Mouse (Mus musculus) intestine, postnatal 0 days (tissue): ENCODE measurements around the gene Arf6. TPM values are rescaled to one million over a fixed set of nuclear protein-coding genes. Genes with fewer than 3 reads are reported as not detected.
A peak's percentile ranks its signal among the peaks of the same experiment; 100 is the strongest.

Source experiments
- ATAC-seq: fragments of 200-750 bp; cut with Nextera tagmentation; 2 replicates; pipeline ENCODE4 v1.8.0; 2017; ENCODE audit warnings: mild to moderate bottlenecking, moderate TSS enrichment, moderate library complexity
- H3K27ac ChIP-seq: fragments of 300-500 bp; sonication (generic); 2 replicates; pipeline ENCODE4 v1.5.1; 2014; ENCODE audit warnings: mild to moderate bottlenecking, low read depth, low read length, moderate library complexity
- H3K27me3 ChIP-seq: fragments of 300-500 bp; sonication (generic); replicated peaks from 2 replicates; pipeline ENCODE4 v1.6.1; 2014; ENCODE audit warnings: low read length, mixed read lengths; ENCODE audit not compliant: control insufficient read depth, insufficient read depth
- H3K36me3 ChIP-seq: fragments of 300-500 bp; sonication (generic); 2 replicates; pipeline ENCODE4 v1.6.1; 2014; ENCODE audit warnings: mild to moderate bottlenecking, moderate library complexity; ENCODE audit not compliant: control insufficient read depth, insufficient read depth
- H3K4me1 ChIP-seq: fragments of 300-500 bp; sonication (generic); replicated peaks from 2 replicates; pipeline ENCODE4 v1.6.1; 2014; ENCODE audit warnings: antibody characterized with exemption, low read length, mixed read lengths; ENCODE audit not compliant: control insufficient read depth, insufficient read depth
- H3K4me2 ChIP-seq: fragments of 300-500 bp; sonication (generic); replicated peaks from 2 replicates; pipeline ENCODE4 v1.6.1; 2014; ENCODE audit warnings: low read depth, mild to moderate bottlenecking, moderate library complexity
- H3K4me3 ChIP-seq: fragments of 300-500 bp; sonication (generic); 2 replicates; pipeline ENCODE4 v1.5.1; 2014; ENCODE audit warnings: low read depth, low read length
- H3K9ac ChIP-seq: fragments of 300-500 bp; sonication (generic); 2 replicates; pipeline ENCODE4 v1.6.1; 2014; ENCODE audit warnings: mild to moderate bottlenecking, low read depth, low read length
- H3K9me3 ChIP-seq: fragments of 300-500 bp; sonication (generic); 2 replicates; pipeline ENCODE4 v1.6.1; 2016; ENCODE audit warnings: mixed run types; ENCODE audit not compliant: control insufficient read depth
- CTCF ChIP-seq: sonication (generic); IDR thresholded peaks from 2 replicates; pipeline ENCODE4 v1.5.1; 2016; ENCODE audit warnings: low read depth, mild to moderate bottlenecking, control low read depth, antibody characterized with exemption, moderate library complexity
- WGBS: fragments of 180-500 bp; shearing (Covaris S2); extraction: QIAGEN DNeasy Blood & Tissue Kit; methylation state at CpG from one replicate; pipeline ENCODE4 v1.1.7; 2014; 5-methylcytosine and 5-hydroxymethylcytosine counted together
- polyA plus RNA-seq: library from polyadenylated mRNA; unstranded; fragments of >200 nt; fragmentation: Nextera tagmentation; extraction: Ambion mirVana; gene quantifications from 2 replicates; pipeline ENCODE4 v1.2.1, GENCODE M21; 2015

Gene Arf6
- polyA plus RNA-seq: 82.7 and 86.3 TPM in 2 replicates

DNA sequence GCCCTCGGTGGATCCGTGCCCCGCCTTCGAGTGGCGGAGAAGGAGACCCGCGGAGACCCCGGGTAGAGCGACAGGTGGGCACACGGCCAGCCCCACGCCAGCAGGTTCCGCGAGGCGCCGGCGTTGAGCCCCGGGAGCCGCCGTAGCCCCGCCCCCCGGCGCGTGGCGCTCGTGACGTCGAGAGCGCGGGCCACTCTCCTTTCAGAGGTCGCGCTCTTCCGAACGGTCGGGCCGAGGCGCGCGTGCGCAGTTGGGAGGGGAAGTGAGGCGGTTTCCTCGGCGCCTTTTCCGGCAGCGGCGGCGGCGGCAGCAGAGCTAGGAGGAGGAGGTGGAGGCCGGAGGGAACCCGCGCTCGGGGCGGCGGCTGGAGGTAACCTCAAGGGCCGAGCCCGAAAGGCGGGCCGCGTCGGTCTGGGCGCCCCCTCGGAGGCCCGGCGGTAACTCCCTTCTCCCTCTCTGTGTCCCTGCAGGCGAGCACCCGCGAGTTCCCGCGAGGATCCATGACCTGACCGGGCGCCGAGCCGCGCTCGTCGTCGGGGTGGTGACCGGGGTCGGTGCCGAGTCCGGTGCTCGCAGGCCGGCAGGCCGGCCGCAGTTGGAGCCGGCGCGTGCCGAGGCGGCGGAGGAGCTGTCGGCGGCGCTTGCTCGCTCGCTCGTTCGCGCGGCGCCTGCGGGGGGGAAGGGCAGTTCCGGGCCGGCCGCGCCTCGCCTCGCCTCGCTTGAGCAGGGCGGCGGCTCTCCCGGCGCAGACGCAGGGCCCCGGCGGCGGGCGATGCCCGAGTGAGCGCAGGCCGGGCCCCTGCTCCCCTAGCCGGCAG, at the start of gene Arf6, which contains the start of gene Gm9887:
Gene Arf6, plus strand, starts transcription at position 297 of the 818 bp plus-strand sequence.
Gene Gm9887, minus strand, starts transcription at position 605 of the 818 bp plus-strand sequence.
- under 1% methylated on average over 86 of the region's 121 CpGs for WGBS
- Histone ChIP-seq H3K9me3 (no peaks in the 10 kb centered on the region), H3K4me2 (peak within 1 kb of the TSS; percentile 82), H3K27me3 (no peaks in the 10 kb centered on the region), H3K4me1 (0 out of 2 replicates have a peak, but pooled peaks cover 4% of the 10 kb centered on the region), H3K9ac (peak within 1 kb of the TSS; percentile 98), H3K36me3 (no peaks in the 10 kb centered on the region), H3K27ac (peak within 1 kb of the TSS; percentile 100), H3K4me3 (peak within 1 kb of the TSS; percentile 100)
- no peak for TF ChIP-seq CTCF
- ATAC-seq: peak; percentile 91

DNA sequence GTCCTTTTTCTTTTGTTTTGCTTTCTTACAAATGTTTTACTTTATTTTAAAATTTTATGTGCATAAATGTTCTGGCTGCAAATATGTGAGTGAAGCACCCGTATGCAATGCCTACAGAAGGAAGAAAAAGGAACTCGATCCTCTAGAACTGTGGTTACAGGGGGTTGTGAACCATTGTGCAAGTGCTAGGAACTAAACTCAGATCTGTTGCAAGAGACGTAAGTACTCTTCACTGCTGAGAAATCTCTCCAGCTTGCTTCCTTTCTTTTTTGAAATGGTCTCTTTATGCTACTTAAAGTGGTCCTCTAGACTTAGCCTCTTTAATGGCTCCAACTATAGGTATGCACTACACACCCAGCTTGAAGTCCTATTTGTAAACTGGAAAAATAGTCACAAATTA, 40.8 kb upstream of the Arf6 start:
- H3K27me3 ChIP-seq: no peaks in the 10 kb centered on the region
- H3K4me3 ChIP-seq: no peak overlapping the region
- 89% methylated on average over 3 of the region's 3 CpGs for WGBS
- H3K4me1 ChIP-seq: no peaks in the 10 kb centered on the region
- TF ChIP-seq CTCF: no peak
- peaks cover 66% of the 10 kb centered on the region for H3K36me3 ChIP-seq
- H3K9ac ChIP-seq: no peak overlapping the region
- no peak for ATAC-seq
- H3K9me3 ChIP-seq: no peaks in the 10 kb centered on the region
- H3K27ac ChIP-seq: no peak overlapping the region
- no peak overlapping the region for H3K4me2 ChIP-seq

DNA sequence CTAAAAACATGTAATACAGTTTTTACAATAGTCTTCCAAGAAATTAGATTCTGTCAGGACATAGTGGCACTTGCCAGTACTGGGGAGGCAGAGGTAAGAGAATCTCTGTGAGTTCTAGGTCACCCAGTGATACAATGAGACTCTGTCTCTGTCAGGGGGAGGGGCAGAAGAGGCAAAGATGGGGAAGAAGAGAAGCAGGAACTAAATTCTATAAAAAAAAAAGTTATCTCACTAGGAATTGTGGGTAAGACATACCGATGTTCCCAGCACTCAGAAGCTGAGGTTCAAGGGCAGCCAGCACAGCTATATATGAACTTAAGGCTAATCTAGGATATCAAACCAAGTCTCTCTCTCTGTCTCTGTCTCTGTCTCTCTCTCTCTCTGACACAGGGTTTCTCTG, 39.8 kb upstream of the Arf6 start:
- Histone ChIP-seq H3K27me3 (no peaks in the 10 kb centered on the region), H3K9me3 (no peaks in the 10 kb centered on the region)

DNA sequence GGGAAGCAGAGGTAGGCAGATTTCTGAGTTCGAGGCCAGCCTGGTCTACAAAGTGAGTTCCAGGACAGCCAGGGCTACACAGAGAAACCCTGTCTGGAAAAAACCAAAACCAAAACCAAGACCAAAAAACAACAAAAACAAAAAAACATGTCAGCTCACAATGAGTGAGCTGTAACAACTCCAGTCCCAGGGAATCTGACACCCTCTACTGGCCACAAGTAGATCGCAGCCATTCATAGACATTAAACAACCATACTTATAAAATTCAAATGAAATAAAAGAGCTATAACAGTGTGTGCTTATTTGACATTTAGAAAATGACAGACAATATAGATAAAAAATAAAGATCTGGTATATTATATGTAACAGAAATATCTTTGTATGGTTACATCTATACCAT, 38.4 kb upstream of the Arf6 start:
- Histone ChIP-seq H3K9ac (no peak overlapping the region), H3K27me3 (no peaks in the 10 kb centered on the region), H3K4me2 (no peak overlapping the region), H3K4me1 (no peaks in the 10 kb centered on the region), H3K27ac (no peak overlapping the region), H3K36me3 (peaks cover 57% of the 10 kb centered on the region), H3K4me3 (no peak overlapping the region), H3K9me3 (no peaks in the 10 kb centered on the region)
- WGBS: 87% methylated on average over 2 of the region's 2 CpGs
- ATAC-seq: no peak
- TF ChIP-seq CTCF: peak; percentile 73

More for the DNA sequence above, 39.8 kb upstream of the Arf6 start:
- 77% methylated on average over 1 of the region's 1 CpGs for WGBS
- Histone ChIP-seq H3K27ac (no peak overlapping the region), H3K4me2 (no peak overlapping the region), H3K9ac (no peak overlapping the region), H3K36me3 (peaks cover 64% of the 10 kb centered on the region), H3K4me1 (no peaks in the 10 kb centered on the region), H3K4me3 (no peak overlapping the region)
- TF ChIP-seq CTCF: no peak
- ATAC-seq: no peak

DNA sequence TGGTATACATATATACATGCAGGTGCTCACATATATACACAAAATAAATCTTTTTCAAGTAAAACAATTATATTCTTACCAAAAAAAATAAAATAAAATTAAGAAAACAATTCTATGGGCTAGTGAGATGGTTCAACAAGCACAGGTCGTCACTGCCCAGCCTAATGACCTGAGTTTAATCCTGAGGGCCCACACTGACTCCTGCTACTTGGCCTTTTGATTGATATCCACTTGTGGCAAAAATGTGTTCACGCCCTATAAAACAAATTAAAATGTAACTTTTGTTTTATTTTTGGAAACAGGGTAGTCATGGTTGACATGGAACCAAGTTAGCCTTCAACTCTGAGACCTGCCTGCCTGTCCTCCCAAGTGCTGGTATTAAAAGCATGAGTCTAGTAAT, 22.0 kb upstream of the Arf6 start:
- H3K27me3 ChIP-seq: no peaks in the 10 kb centered on the region
- H3K9ac ChIP-seq: no peak overlapping the region
- no peak overlapping the region for H3K4me3 ChIP-seq
- H3K27ac ChIP-seq: no peak overlapping the region
- H3K4me1 ChIP-seq: no peaks in the 10 kb centered on the region
- peaks cover 33% of the 10 kb centered on the region for H3K36me3 ChIP-seq
- H3K9me3 ChIP-seq: no peaks in the 10 kb centered on the region
- no peak overlapping the region for H3K4me2 ChIP-seq
- ATAC-seq: no peak
- WGBS: 86% methylated on average over 2 of the region's 2 CpGs
- TF ChIP-seq CTCF: no peak

DNA sequence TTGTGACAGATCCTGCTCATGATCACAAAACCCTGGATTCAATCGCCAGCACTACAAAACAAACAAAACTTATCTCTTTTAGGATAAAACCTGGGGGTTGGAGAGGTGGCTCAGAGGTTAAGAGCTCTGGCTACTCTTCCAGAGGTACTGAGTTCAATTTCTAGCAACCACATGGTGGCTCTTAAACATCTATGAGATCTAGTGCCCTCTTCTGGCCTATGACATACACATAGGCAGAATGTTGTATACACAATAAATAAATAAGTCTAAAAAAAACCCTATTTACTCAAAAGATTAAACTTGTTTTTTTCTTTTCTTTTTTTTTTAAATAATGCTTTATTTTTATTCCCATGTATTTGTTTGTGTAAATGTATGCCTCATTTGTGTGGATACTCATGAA, 20.3 kb upstream of the Arf6 start:
- WGBS: 58% methylated on average over 1 of the region's 1 CpGs
- Histone ChIP-seq H3K4me3 (no peak overlapping the region), H3K4me1 (no peaks in the 10 kb centered on the region), H3K9ac (no peak overlapping the region), H3K36me3 (peaks cover 24% of the 10 kb centered on the region), H3K27ac (no peak overlapping the region), H3K27me3 (no peaks in the 10 kb centered on the region), H3K4me2 (no peak overlapping the region), H3K9me3 (no peaks in the 10 kb centered on the region)
- peak; percentile 45 for TF ChIP-seq CTCF
- ATAC-seq: no peak
